Mouse (Mus musculus) C2C12 (cell line): ENCODE data around the gene Rnf40.

Experiments
- CTCF ChIP-seq: IDR thresholded peaks from one replicate; pipeline ENCODE4 v1.5.1; 2011; ENCODE audit not compliant: control insufficient read depth, insufficient read depth, insufficient read length
- MYOD1 ChIP-seq: IDR thresholded peaks from one replicate; pipeline ENCODE4 v1.6.1; 2011; ENCODE audit warnings: low read depth; ENCODE audit not compliant: control insufficient read depth, insufficient read length

DNA sequence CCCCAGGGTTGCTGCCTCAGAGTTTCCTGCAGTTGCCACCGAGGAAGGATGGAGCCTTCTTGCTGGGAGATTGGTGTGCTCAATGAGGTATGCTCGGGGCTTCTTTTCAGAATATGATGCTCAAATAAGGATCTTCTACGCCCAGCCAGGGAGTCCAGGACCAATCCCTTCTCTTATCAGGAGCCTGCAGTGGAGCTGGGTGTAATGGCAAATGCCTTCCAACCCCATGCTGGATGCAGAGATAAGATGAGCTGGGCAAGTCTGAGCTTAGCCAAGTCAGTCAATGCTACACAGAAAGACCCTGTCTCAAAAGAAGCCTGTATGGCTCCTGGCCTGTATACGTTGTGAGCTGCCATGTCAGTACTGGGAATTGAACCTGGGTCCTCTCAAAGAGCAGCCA, 37.9 kb downstream of the Rnf40 start:
- TF ChIP-seq CTCF (no peak), MYOD1 (no peak)
